Mouse (Mus musculus): Measurements from ENCODE around the gene Tspan1. TPM values are rescaled to one million over a fixed set of nuclear protein-coding genes. Genes with fewer than 3 reads are reported as not detected.
A peak's percentile ranks its signal among the peaks of the same experiment; 100 is the strongest.

Gene Tspan1
- total and polyA plus RNA-seq, 3 experiments, result 0.03 to 0.08 TPM; not detected in 1

DNA sequence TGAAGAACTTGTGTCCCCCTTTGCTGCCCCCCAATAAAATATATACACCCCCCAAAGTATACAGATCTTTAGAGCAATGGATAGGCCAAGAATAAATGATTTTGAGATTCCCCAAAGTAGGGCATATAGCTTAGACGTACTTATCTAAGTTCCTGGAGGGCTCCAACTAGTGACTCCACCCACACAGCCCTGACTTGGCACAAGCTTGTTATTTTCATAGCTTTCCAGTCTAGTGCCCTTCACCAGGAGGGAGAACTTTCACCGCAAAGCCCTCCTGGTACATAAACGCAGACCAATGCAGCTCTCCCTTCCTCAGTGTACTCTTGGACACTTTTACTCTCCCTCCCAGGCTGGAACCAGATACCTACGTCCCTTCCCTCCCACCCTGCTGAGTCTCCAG lies 5.3 kb downstream of the Tspan1 start:
- DNase-seq (ENCODE audit: low read depth, low spot score), result peak; percentile 54
- no peak for TF ChIP-seq MAX (IDR thresholded peaks at IDR 0.05; ENCODE audit: low read length)
- TF ChIP-seq MYB (IDR thresholded peaks at IDR 0.05; ENCODE audit: low read depth, low read length), result no peak
- no peak for TF ChIP-seq EP300 (IDR thresholded peaks at IDR 0.05; ENCODE audit: low read depth in 1 of 2, low read length in 2 of 2)
- no peak for TF ChIP-seq ZMIZ1 (IDR thresholded peaks at IDR 0.05; ENCODE audit: low read depth, low read length)
- TF ChIP-seq RCOR1 (IDR thresholded peaks at IDR 0.05; ENCODE audit: low read depth, low read length), result no peak
- no peak for TF ChIP-seq MAFK (IDR thresholded peaks at IDR 0.05; ENCODE audit: borderline replicate concordance, low read depth, low read length)
- no peak for TF ChIP-seq RAD21 (IDR thresholded peaks at IDR 0.05; ENCODE audit: low read depth, low read length)
- no peak for TF ChIP-seq E2F4 (IDR thresholded peaks at IDR 0.05; ENCODE audit: borderline replicate concordance, low read depth, low read length)
- TF ChIP-seq NELFE (IDR thresholded peaks at IDR 0.05; ENCODE audit: low read depth, low read length), result no peak
- TF ChIP-seq POLR2A (IDR thresholded peaks at IDR 0.05; ENCODE audit: control insufficient read depth in 1 of 2, insufficient read depth in 1 of 2, low read depth in 1 of 2, low read length in 2 of 2, poor library complexity in 1 of 2), result no peak
- no peak for TF ChIP-seq TAL1 (IDR thresholded peaks at IDR 0.05; ENCODE audit: low read length)
- TF ChIP-seq HCFC1 (IDR thresholded peaks at IDR 0.05; ENCODE audit: low read depth, low read length), result no peak
- TF ChIP-seq BHLHE40 (IDR thresholded peaks at IDR 0.05; ENCODE audit: borderline replicate concordance, low read depth, low read length), result no peak
- no peak for TF ChIP-seq MXI1 (IDR thresholded peaks at IDR 0.05; ENCODE audit: low read depth, low read length)
- no peak for TF ChIP-seq CHD1 (IDR thresholded peaks at IDR 0.05; ENCODE audit: low read depth, low read length)
- TF ChIP-seq GABPA (IDR thresholded peaks at IDR 0.05; ENCODE audit: low read depth, low read length), result no peak
- no peak for TF ChIP-seq JUND (IDR thresholded peaks at IDR 0.05; ENCODE audit: low read depth, low read length)
- no peak for TF ChIP-seq POLR2AphosphoS2 (IDR thresholded peaks at IDR 0.05; ENCODE audit: low read length)
- TF ChIP-seq ETS1 (IDR thresholded peaks at IDR 0.05; ENCODE audit: low read depth, low read length), result no peak
- no peak for TF ChIP-seq SIN3A (IDR thresholded peaks at IDR 0.05; ENCODE audit: low read length)
- Histone ChIP-seq H3K9ac (ENCODE audit: control insufficient read depth, low read depth, low read length, poor library complexity, severe bottlenecking) (no peak overlapping the region), H3K4me3 (ENCODE audit: control insufficient read depth in 1 of 2, insufficient read depth in 1 of 2, low read depth in 2 of 2, low read length in 2 of 2) (no peak overlapping the region), H3K36me3 (ENCODE audit: control insufficient read depth in 1 of 2, insufficient read depth in 2 of 2, low read length in 2 of 2) (peaks cover 0 to 12% of the 10 kb centered on the region in 2 experiments; a peak in 3 of 4 replicates), H3K27ac (ENCODE audit: control insufficient read depth, low read depth, low read length) (no peak overlapping the region), H3K4me1 (ENCODE audit: control insufficient read depth in 1 of 2, insufficient read depth in 2 of 2, low read length in 2 of 2) (peaks cover 10 to 15% of the 10 kb centered on the region in 2 experiments), H3K9me3 (replicated peaks; ENCODE audit: insufficient read depth, low read length) (no peaks in the 10 kb centered on the region), H3K27me3 (ENCODE audit: control insufficient read depth in 1 of 2, insufficient read depth in 2 of 2, low read length in 2 of 2) (no peaks in the 10 kb centered on the region), H3K79me2 (ENCODE audit: control insufficient read depth, insufficient read depth, low read length, poor library complexity) (no peaks in the 10 kb centered on the region)

DNA sequence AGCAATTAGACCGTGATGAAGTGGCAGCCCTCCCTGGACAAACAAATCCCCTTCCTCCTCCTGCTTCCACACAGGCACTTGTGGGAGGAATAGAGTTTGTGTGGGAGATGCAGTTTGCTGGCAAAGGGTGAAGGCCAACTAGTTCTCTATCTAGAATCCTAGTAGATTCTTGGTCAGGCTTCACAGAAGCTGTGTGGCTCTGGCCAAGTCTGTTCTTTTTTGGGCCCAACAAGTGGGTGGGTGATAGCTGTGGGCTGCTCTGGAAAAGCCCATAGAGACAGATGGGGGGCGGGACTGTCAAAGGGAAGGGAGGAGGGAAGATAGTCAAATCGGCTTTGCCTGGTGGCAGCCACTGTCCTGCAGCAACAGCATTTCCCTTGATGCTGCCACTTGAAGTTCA lies 6.6 kb downstream of the Tspan1 start:
- H3K9me3 ChIP-seq (replicated peaks; ENCODE audit: insufficient read depth, low read length), result no peaks in the 10 kb centered on the region
- no peaks in the 10 kb centered on the region for H3K79me2 ChIP-seq (ENCODE audit: control insufficient read depth, insufficient read depth, low read length, poor library complexity)
- no peaks in the 10 kb centered on the region for H3K27me3 ChIP-seq (ENCODE audit: control insufficient read depth in 1 of 2, insufficient read depth in 2 of 2, low read length in 2 of 2)
- H3K4me1 ChIP-seq (ENCODE audit: control insufficient read depth in 1 of 2, insufficient read depth in 2 of 2, low read length in 2 of 2), result peaks cover 10 to 15% of the 10 kb centered on the region in 2 experiments
- no peak overlapping the region for H3K4me3 ChIP-seq (ENCODE audit: control insufficient read depth in 1 of 2, insufficient read depth in 1 of 2, low read depth in 2 of 2, low read length in 2 of 2)
- DNase-seq (ENCODE audit: low read depth, low spot score), result no peak
- no peak for TF ChIP-seq GATA1 (IDR thresholded peaks at IDR 0.05; ENCODE audit: low read depth, low read length)
- H3K27ac ChIP-seq (ENCODE audit: control insufficient read depth, low read depth, low read length), result no peak overlapping the region
- H3K9ac ChIP-seq (ENCODE audit: control insufficient read depth, low read depth, low read length, poor library complexity, severe bottlenecking), result no peak overlapping the region
- peaks cover 9 to 12% of the 10 kb centered on the region in 2 experiments for H3K36me3 ChIP-seq (ENCODE audit: control insufficient read depth in 1 of 2, insufficient read depth in 2 of 2, low read length in 2 of 2)

Measured in MEL (cell line).